Mouse (Mus musculus): ENCODE measurements around the gene Clec2d. TPM values are rescaled to one million over a fixed set of nuclear protein-coding genes. Genes with fewer than 3 reads are reported as not detected.
A peak's percentile ranks its signal among the peaks of the same experiment; 100 is the strongest.
"Not testable (repeated sequence)": the region's sequence is repeated elsewhere in the genome, so short reads cannot be mapped to it uniquely, and the experiment has no call there.

Clec2d gene
- polyA plus RNA-seq, 1 experiment = 250 TPM

GRCm38 (mm10) chr6:129171675-129172074 lies 8.7 kb upstream of the Clec2d start:
- DNase-seq = no peak
- TF ChIP-seq POLR2A (IDR thresholded peaks at IDR 0.05; ENCODE audit: borderline replicate concordance, extremely low read depth, low read depth, low read length) (no peak), CTCF (IDR thresholded peaks at IDR 0.05; ENCODE audit: insufficient read depth, low read length) (no peak)
- WGBS = 92% methylated on average over 1 of the region's 1 CpGs
- H3K4me1 ChIP-seq (ENCODE audit: control insufficient read depth, insufficient read depth, low read length) = no peaks in the 10 kb centered on the region
- H3K4me3 ChIP-seq (replicated peaks; ENCODE audit: extremely low read depth, low read depth, low read length) = no peak overlapping the region

- no peak overlapping the region for H3K4me3 ChIP-seq (replicated peaks; ENCODE audit: extremely low read depth, low read depth, low read length)
- no peak for DNase-seq
- H3K4me1 ChIP-seq (ENCODE audit: control insufficient read depth, insufficient read depth, low read length) = no peaks in the 10 kb centered on the region
- no peak for TF ChIP-seq CTCF (IDR thresholded peaks at IDR 0.05; ENCODE audit: insufficient read depth, low read length)
- no peak for TF ChIP-seq POLR2A (IDR thresholded peaks at IDR 0.05; ENCODE audit: borderline replicate concordance, extremely low read depth, low read depth, low read length)
Measured at GRCm38 (mm10) chr6:129174836-129175235, 5.6 kb upstream of the Clec2d start.

GRCm38 (mm10) chr6:129175612-129176011 lies 4.8 kb upstream of the Clec2d start:
- no peak overlapping the region for H3K4me3 ChIP-seq (replicated peaks; ENCODE audit: extremely low read depth, low read depth, low read length)
- no peak for DNase-seq
- TF ChIP-seq POLR2A (IDR thresholded peaks at IDR 0.05; ENCODE audit: borderline replicate concordance, extremely low read depth, low read depth, low read length) = no peak
- no peak for TF ChIP-seq CTCF (IDR thresholded peaks at IDR 0.05; ENCODE audit: insufficient read depth, low read length)
- H3K4me1 ChIP-seq (ENCODE audit: control insufficient read depth, insufficient read depth, low read length) = no peaks in the 10 kb centered on the region

- no peak for TF ChIP-seq CTCF (IDR thresholded peaks at IDR 0.05; ENCODE audit: insufficient read depth, low read length)
- no peak for TF ChIP-seq POLR2A (IDR thresholded peaks at IDR 0.05; ENCODE audit: borderline replicate concordance, extremely low read depth, low read depth, low read length)
- WGBS = 83% methylated on average over 1 of the region's 1 CpGs
- no peak for DNase-seq
- Histone ChIP-seq H3K4me1 (ENCODE audit: control insufficient read depth, insufficient read depth, low read length) (no peaks in the 10 kb centered on the region), H3K4me3 (replicated peaks; ENCODE audit: extremely low read depth, low read depth, low read length) (no peak overlapping the region)
Measured at GRCm38 (mm10) chr6:129176621-129177020, 3.8 kb upstream of the Clec2d start.

GRCm38 (mm10) chr6:129179281-129179680 lies 1.1 kb upstream of the Clec2d start:
- no peak for DNase-seq
- H3K4me3 ChIP-seq (replicated peaks; ENCODE audit: extremely low read depth, low read depth, low read length) = no peak overlapping the region
- TF ChIP-seq POLR2A (IDR thresholded peaks at IDR 0.05; ENCODE audit: borderline replicate concordance, extremely low read depth, low read depth, low read length) (no peak), CTCF (IDR thresholded peaks at IDR 0.05; ENCODE audit: insufficient read depth, low read length) (no peak)
- no peaks in the 10 kb centered on the region; the same call in 1 of the 2 replicates for H3K4me1 ChIP-seq (ENCODE audit: control insufficient read depth, insufficient read depth, low read length)
- WGBS = 68% methylated on average over 2 of the region's 2 CpGs

GRCm38 (mm10) chr6:129179831-129180230 lies 584 bp upstream of the Clec2d start:
- not testable (repeated sequence) for H3K4me1 ChIP-seq (ENCODE audit: control insufficient read depth, insufficient read depth, low read length); DNase-seq; H3K4me3 ChIP-seq (replicated peaks; ENCODE audit: extremely low read depth, low read depth, low read length)
- 59% methylated on average over 1 of the region's 1 CpGs for WGBS

- peak overlapping the region; percentile 87 for H3K4me3 ChIP-seq (replicated peaks; ENCODE audit: extremely low read depth, low read depth, low read length)
- peaks cover 4% of the 10 kb centered on the region for H3K4me1 ChIP-seq (ENCODE audit: control insufficient read depth, insufficient read depth, low read length)
- WGBS = 0% methylated on average over 1 of the region's 1 CpGs
- no peak for DNase-seq
- peak; percentile 54; the same call in 1 of the 2 replicates for TF ChIP-seq POLR2A (IDR thresholded peaks at IDR 0.05; ENCODE audit: borderline replicate concordance, extremely low read depth, low read depth, low read length)
- no peak for TF ChIP-seq CTCF (IDR thresholded peaks at IDR 0.05; ENCODE audit: insufficient read depth, low read length)
Measured at GRCm38 (mm10) chr6:129181249-129181648, 834 bp downstream of the Clec2d start.

GRCm38 (mm10) chr6:129181683-129182082 lies 1.3 kb downstream of the Clec2d start:
- Histone ChIP-seq H3K4me3 (replicated peaks; ENCODE audit: extremely low read depth, low read depth, low read length) (peak overlapping the region; percentile 87), H3K4me1 (ENCODE audit: control insufficient read depth, insufficient read depth, low read length) (peaks cover 4% of the 10 kb centered on the region)
- peak; percentile 49 for TF ChIP-seq POLR2A (IDR thresholded peaks at IDR 0.05; ENCODE audit: borderline replicate concordance, extremely low read depth, low read depth, low read length)
- TF ChIP-seq CTCF (IDR thresholded peaks at IDR 0.05; ENCODE audit: insufficient read depth, low read length) = no peak
- peak; percentile 48 for DNase-seq

GRCm38 (mm10) chr6:129182518-129182917 lies 2.1 kb downstream of the Clec2d start:
- TF ChIP-seq POLR2A (IDR thresholded peaks at IDR 0.05; ENCODE audit: borderline replicate concordance, extremely low read depth, low read depth, low read length) (no peak), CTCF (IDR thresholded peaks at IDR 0.05; ENCODE audit: insufficient read depth, low read length) (no peak)
- peaks cover 4% of the 10 kb centered on the region for H3K4me1 ChIP-seq (ENCODE audit: control insufficient read depth, insufficient read depth, low read length)
- no peak for DNase-seq
- peak overlapping the region; percentile 87 for H3K4me3 ChIP-seq (replicated peaks; ENCODE audit: extremely low read depth, low read depth, low read length)
- WGBS = 0% methylated on average over 1 of the region's 1 CpGs

GRCm38 (mm10) chr6:129184001-129184400 lies 3.6 kb downstream of the Clec2d start:
- not testable (repeated sequence) for DNase-seq; H3K4me1 ChIP-seq (ENCODE audit: control insufficient read depth, insufficient read depth, low read length)
- peak overlapping the region; percentile 57 for H3K4me3 ChIP-seq (replicated peaks; ENCODE audit: extremely low read depth, low read depth, low read length)
- 37% methylated on average over 4 of the region's 4 CpGs for WGBS

- WGBS = 35% methylated on average over 5 of the region's 5 CpGs
- Histone ChIP-seq H3K4me3 (replicated peaks; ENCODE audit: extremely low read depth, low read depth, low read length) (peak overlapping the region; percentile 63), H3K4me1 (ENCODE audit: control insufficient read depth, insufficient read depth, low read length) (peaks cover 4% of the 10 kb centered on the region)
- no peak for DNase-seq
- TF ChIP-seq POLR2A (IDR thresholded peaks at IDR 0.05; ENCODE audit: borderline replicate concordance, extremely low read depth, low read depth, low read length) (no peak), CTCF (IDR thresholded peaks at IDR 0.05; ENCODE audit: insufficient read depth, low read length) (no peak)
Measured at GRCm38 (mm10) chr6:129184788-129185187, 4.4 kb downstream of the Clec2d start.

Measured in lung, adult 2 months (tissue).